9 mouse cellular contexts compared by ENCODE assay signal in genomic region chr11:75281380-75282256, GRCm38 (mm10).
A peak's percentile ranks its signal among the peaks of the same experiment; 100 is the strongest.
DNase-seq lines count a peak whose midpoint lies in the region; ATAC-seq and TF ChIP-seq lines count a peak whose summit lies in the region.
"Had no signal": no experiment of that assay in that cellular context is flagged by ENCODE, and none has a peak within 500 bp of the region (broad histone marks: within the 10 kb centered on the region; RNA-seq: fewer than 3 reads in every experiment).

No protein-coding gene starts in this region.

- no peak overlapping the region for H3K9ac ChIP-seq in heart, embryonic 15.5 days
- H3K9ac ChIP-seq in embryonic facial prominence, embryonic 12.5 days, result no peak overlapping the region
- H3K9ac ChIP-seq in hindbrain, postnatal 0 days (replicated peaks; ENCODE audit: low read length), result no peak overlapping the region; the same call in 1 of the 2 replicates
- peak overlapping the region; percentile 50 for H3K9ac ChIP-seq in midbrain, embryonic 16.5 days (ENCODE audit: low read depth, low read length)

- WGBS in heart, embryonic 15.5 days, result 23% methylated on average over 29 of the region's 29 CpGs
- 4% methylated on average over 29 of the region's 29 CpGs for WGBS in embryonic facial prominence, embryonic 12.5 days
- 10% methylated on average over 29 of the region's 29 CpGs for WGBS in hindbrain, postnatal 0 days
- 8% methylated on average over 29 of the region's 29 CpGs for WGBS in midbrain, embryonic 16.5 days

- H3K4me1 ChIP-seq in heart, embryonic 15.5 days (replicated peaks), result peaks cover 52% of the 10 kb centered on the region
- peaks cover 41% of the 10 kb centered on the region for H3K4me1 ChIP-seq in embryonic facial prominence, embryonic 12.5 days
- H3K4me1 ChIP-seq in hindbrain, postnatal 0 days (ENCODE audit: insufficient read depth, low read length), result peaks cover 32% of the 10 kb centered on the region
- peaks cover 50% of the 10 kb centered on the region for H3K4me1 ChIP-seq in midbrain, embryonic 16.5 days (ENCODE audit: control insufficient read depth, insufficient read depth, low read length)

- peak overlapping the region; percentile 44 for H3K4me2 ChIP-seq in heart, embryonic 15.5 days
- peak overlapping the region; percentile 43 for H3K4me2 ChIP-seq in embryonic facial prominence, embryonic 12.5 days (replicated peaks)
- H3K4me2 ChIP-seq in hindbrain, postnatal 0 days (ENCODE audit: low read depth, low read length), result peak overlapping the region; percentile 42
- H3K4me2 ChIP-seq in midbrain, embryonic 16.5 days (ENCODE audit: low read length), result peak overlapping the region; percentile 51

- peaks cover 4% of the 10 kb centered on the region; the same call in 1 of the 2 replicates for H3K27me3 ChIP-seq in heart, embryonic 15.5 days
- peaks cover 45% of the 10 kb centered on the region for H3K27me3 ChIP-seq in embryonic facial prominence, embryonic 12.5 days
- no peaks in the 10 kb centered on the region for H3K27me3 ChIP-seq in hindbrain, postnatal 0 days (ENCODE audit: insufficient read depth, low read length)
- H3K27me3 ChIP-seq in midbrain, embryonic 16.5 days (ENCODE audit: control insufficient read depth, insufficient read depth, low read depth, low read length), result 0 out of 2 replicates have a peak, but pooled peaks cover 2% of the 10 kb centered on the region

- no peak overlapping the region for H3K27ac ChIP-seq in heart, embryonic 15.5 days
- no peak overlapping the region for H3K27ac ChIP-seq in embryonic facial prominence, embryonic 12.5 days
- H3K27ac ChIP-seq in hindbrain, postnatal 0 days, result peak overlapping the region; percentile 8; the same call in 1 of the 2 replicates
- peak overlapping the region; percentile 38; the same call in 1 of the 2 replicates for H3K27ac ChIP-seq in midbrain, embryonic 16.5 days (ENCODE audit: low read length)

- 0 out of 2 replicates have a peak overlapping the region, but pooled peaks have one; percentile 2 for H3K4me3 ChIP-seq in heart, embryonic 15.5 days
- H3K4me3 ChIP-seq in embryonic facial prominence, embryonic 12.5 days, result no peak overlapping the region
- peak overlapping the region; percentile 6 for H3K4me3 ChIP-seq in hindbrain, postnatal 0 days (ENCODE audit: low read length)
- peak overlapping the region; percentile 8; the same call in 1 of the 2 replicates for H3K4me3 ChIP-seq in midbrain, embryonic 16.5 days (ENCODE audit: low read depth, low read length)

- no peaks in the 10 kb centered on the region for H3K36me3 ChIP-seq in heart, embryonic 15.5 days
- no peaks in the 10 kb centered on the region for H3K36me3 ChIP-seq in embryonic facial prominence, embryonic 12.5 days
- H3K36me3 ChIP-seq in hindbrain, postnatal 0 days (ENCODE audit: insufficient read depth, low read length), result no peaks in the 10 kb centered on the region
- H3K36me3 ChIP-seq in midbrain, embryonic 16.5 days (ENCODE audit: control insufficient read depth, insufficient read depth, low read length), result no peaks in the 10 kb centered on the region
- H3K36me3 ChIP-seq: G1E had no signal

- DNase-seq in heart, adult 8-10 months (ENCODE audit: low spot score), result no peak
- DNase-seq in hindbrain, postnatal 0 days (ENCODE audit: low spot score), result peak; percentile 64
- no peak for DNase-seq in right cerebral cortex, postnatal 10 days (ENCODE audit: low spot score in 2 of 2)
- DNase-seq in lung, postnatal 4 days, result no peak
- DNase-seq in adipocyte (ENCODE audit: low spot score), result no peak

- TF ChIP-seq CTCF in hindbrain, postnatal 0 days (IDR thresholded peaks at IDR 0.05; ENCODE audit: low read depth), result peak; percentile 34; the same call in 1 of the 2 replicates

- no peak for ATAC-seq in heart, embryonic 15.5 days (replicated peaks; ENCODE audit: insufficient number of reproducible peaks, insufficient read depth, low FRiP score, low read depth)
- ATAC-seq in embryonic facial prominence, embryonic 12.5 days (ENCODE audit: insufficient number of reproducible peaks, insufficient read depth, low FRiP score, low TSS enrichment), result 0 out of 2 replicates have a peak, but pooled peaks have one; percentile 38
- 0 out of 2 replicates have a peak, but pooled peaks have one; percentile 13 for ATAC-seq in hindbrain, postnatal 0 days
- ATAC-seq in midbrain, embryonic 16.5 days, result no peak

- H3K9me3 ChIP-seq in heart, embryonic 15.5 days (replicated peaks), result no peaks in the 10 kb centered on the region
- H3K9me3 ChIP-seq in embryonic facial prominence, embryonic 12.5 days, result no peaks in the 10 kb centered on the region
- no peaks in the 10 kb centered on the region for H3K9me3 ChIP-seq in hindbrain, postnatal 0 days (ENCODE audit: low read length)
- no peaks in the 10 kb centered on the region for H3K9me3 ChIP-seq in midbrain, embryonic 16.5 days (replicated peaks; ENCODE audit: control insufficient read depth, low read length, poor library complexity, severe bottlenecking)
- H3K9me3 ChIP-seq: G1E had no signal

Comparison
In these comparisons a context has a peak if more than half of its experiments do, and no peak if none do; other contexts are left out.
1. ATAC-seq: peak in embryonic facial prominence, embryonic 12.5 days (single experiment) and hindbrain, postnatal 0 days (single experiment); none in heart, embryonic 15.5 days (single experiment) and midbrain, embryonic 16.5 days (single experiment).
2. H3K27ac ChIP-seq: peak in hindbrain, postnatal 0 days (single experiment) and midbrain, embryonic 16.5 days (single experiment); none in heart, embryonic 15.5 days (single experiment) and embryonic facial prominence, embryonic 12.5 days (single experiment).
3. Peak in every context shown above with its lines, with median percentiles within 50 percentile points of each other: H3K4me2 ChIP-seq.